Mouse (Mus musculus) embryonic facial prominence, embryonic 10.5 days (tissue): ENCODE measurements around the gene Lix1. TPM values are rescaled to one million over a fixed set of nuclear protein-coding genes. Genes with fewer than 3 reads are reported as not detected.
A peak's percentile ranks its signal among the peaks of the same experiment; 100 is the strongest.
"Not testable (repeated sequence)": the region's sequence is repeated elsewhere in the genome, so short reads cannot be mapped to it uniquely, and the experiment has no call there.

ENCODE experiments used
- DNase-seq: peaks from one replicate; pipeline ENCODE4 v3.0.0-alpha.2; 2017; ENCODE audit warnings: low spot score
- H3K27ac ChIP-seq: fragments of 300-500 bp; sonication (generic); replicated peaks from 2 replicates; pipeline ENCODE4 v1.5.1; 2016; ENCODE audit warnings: mild to moderate bottlenecking
- H3K27me3 ChIP-seq: fragments of 300-500 bp; sonication (generic); replicated peaks from 2 replicates; pipeline ENCODE4 v1.6.1; 2016; ENCODE audit warnings: low read depth, mild to moderate bottlenecking; ENCODE audit not compliant: poor library complexity, severe bottlenecking
- H3K36me3 ChIP-seq: fragments of 300-500 bp; sonication (generic); replicated peaks from 2 replicates; pipeline ENCODE4 v1.6.1; 2016; ENCODE audit warnings: mild to moderate bottlenecking, moderate library complexity
- H3K4me1 ChIP-seq: fragments of 300-500 bp; sonication (generic); 2 replicates; pipeline ENCODE4 v1.6.1; 2016
- H3K4me3 ChIP-seq: fragments of 300-500 bp; sonication (generic); 2 replicates; pipeline ENCODE4 v1.5.1; 2016; ENCODE audit warnings: mild to moderate bottlenecking, moderate library complexity
- H3K9me3 ChIP-seq: fragments of 300-500 bp; sonication (generic); 2 replicates; pipeline ENCODE4 v1.6.1; 2016; ENCODE audit warnings: mild to moderate bottlenecking
- WGBS: fragments of 180-500 bp; shearing (Covaris S2); methylation state at CpG from one replicate; pipeline ENCODE4 v1.1.7; 2016; 5-methylcytosine and 5-hydroxymethylcytosine counted together
- polyA plus RNA-seq: library from polyadenylated mRNA; unstranded; fragments of >200 nt; fragmentation: Nextera tagmentation; extraction: Ambion mirVana; gene quantifications from 2 replicates; pipeline ENCODE4 v1.2.1, GENCODE M21; 2016

Lix1 gene
- polyA plus RNA-seq, 1 experiment from 2014 or later: 83.9 TPM

DNA sequence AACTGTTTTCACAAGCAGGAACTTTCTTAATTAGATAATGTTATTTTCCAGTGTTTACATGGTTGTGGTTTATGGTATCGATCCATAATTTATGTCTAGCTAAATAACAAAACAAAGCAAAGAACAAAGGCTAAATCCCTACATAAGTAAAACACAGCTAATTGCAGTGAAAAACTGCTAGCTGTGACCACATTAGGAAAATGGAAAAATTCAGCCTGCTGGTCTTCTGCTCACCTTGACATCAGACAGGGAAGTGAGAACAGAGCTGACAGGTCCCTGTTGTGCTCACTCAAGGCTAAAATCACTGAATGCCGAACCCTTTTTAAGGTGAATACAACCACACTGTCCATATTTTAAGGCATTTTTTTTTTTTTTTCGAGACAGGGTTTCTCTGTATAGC is 50.1 kb downstream of the Lix1 start:
- DNase-seq: no peak
- Histone ChIP-seq H3K4me1 (peaks cover 25% of the 10 kb centered on the region), H3K36me3 (peaks cover 12% of the 10 kb centered on the region), H3K9me3 (no peaks in the 10 kb centered on the region), H3K27me3 (no peaks in the 10 kb centered on the region), H3K4me3 (no peak overlapping the region), H3K27ac (no peak overlapping the region)
- WGBS: 90% methylated on average over 3 of the region's 3 CpGs

DNA sequence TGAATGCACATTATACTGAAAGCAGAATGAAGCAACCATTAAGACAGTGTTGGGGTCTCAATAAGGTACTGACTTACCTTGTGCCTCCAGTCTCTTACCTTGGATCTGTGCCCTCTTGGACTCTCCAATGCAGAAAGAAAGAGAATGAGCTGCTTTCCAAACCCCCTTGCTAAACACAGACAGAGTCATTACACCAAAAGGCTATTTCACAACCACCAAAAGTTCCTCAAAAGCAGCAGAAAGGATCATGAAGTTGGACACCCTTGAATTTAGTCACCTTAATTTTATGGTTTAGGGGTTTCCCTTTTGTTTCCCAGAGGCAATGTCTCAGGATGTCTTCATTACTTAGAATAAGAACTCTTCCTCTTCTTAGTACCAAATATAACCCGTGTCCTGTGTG is 52.1 kb downstream of the Lix1 start:
- 89% methylated on average over 1 of the region's 1 CpGs for WGBS
- no peaks in the 10 kb centered on the region for H3K9me3 ChIP-seq
- H3K36me3 ChIP-seq: peaks cover 17% of the 10 kb centered on the region
- peaks cover 6% of the 10 kb centered on the region for H3K4me1 ChIP-seq
- DNase-seq: no peak
- H3K27me3 ChIP-seq: no peaks in the 10 kb centered on the region
- H3K4me3 ChIP-seq: no peak overlapping the region
- H3K27ac ChIP-seq: no peak overlapping the region

DNA sequence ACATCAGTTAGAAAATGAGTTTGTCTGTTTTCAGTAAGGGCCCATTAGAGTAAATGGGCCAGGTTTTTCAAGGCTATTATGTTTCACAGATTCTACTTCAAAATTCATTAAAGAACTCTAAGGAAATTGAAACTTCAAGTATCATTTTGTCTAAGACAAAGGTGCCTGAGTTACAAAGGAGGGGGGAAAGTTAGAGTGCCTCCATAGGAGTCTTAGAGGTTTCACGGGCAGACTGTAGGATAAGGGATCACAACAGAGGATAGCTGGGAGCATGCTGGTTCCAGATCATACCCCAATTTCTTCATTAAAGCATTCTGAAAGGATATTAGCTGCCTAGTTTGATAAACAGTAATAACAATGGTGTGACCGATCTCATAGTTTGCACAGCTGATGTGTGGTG is 83.3 kb downstream of the Lix1 start:
- no peak for DNase-seq
- no peak overlapping the region for H3K4me3 ChIP-seq
- H3K9me3 ChIP-seq: no peaks in the 10 kb centered on the region
- H3K27ac ChIP-seq: peak overlapping the region; percentile 71
- 64% methylated on average over 2 of the region's 2 CpGs for WGBS
- H3K27me3 ChIP-seq: no peaks in the 10 kb centered on the region
- peaks cover 35% of the 10 kb centered on the region for H3K4me1 ChIP-seq
- no peaks in the 10 kb centered on the region for H3K36me3 ChIP-seq

DNA sequence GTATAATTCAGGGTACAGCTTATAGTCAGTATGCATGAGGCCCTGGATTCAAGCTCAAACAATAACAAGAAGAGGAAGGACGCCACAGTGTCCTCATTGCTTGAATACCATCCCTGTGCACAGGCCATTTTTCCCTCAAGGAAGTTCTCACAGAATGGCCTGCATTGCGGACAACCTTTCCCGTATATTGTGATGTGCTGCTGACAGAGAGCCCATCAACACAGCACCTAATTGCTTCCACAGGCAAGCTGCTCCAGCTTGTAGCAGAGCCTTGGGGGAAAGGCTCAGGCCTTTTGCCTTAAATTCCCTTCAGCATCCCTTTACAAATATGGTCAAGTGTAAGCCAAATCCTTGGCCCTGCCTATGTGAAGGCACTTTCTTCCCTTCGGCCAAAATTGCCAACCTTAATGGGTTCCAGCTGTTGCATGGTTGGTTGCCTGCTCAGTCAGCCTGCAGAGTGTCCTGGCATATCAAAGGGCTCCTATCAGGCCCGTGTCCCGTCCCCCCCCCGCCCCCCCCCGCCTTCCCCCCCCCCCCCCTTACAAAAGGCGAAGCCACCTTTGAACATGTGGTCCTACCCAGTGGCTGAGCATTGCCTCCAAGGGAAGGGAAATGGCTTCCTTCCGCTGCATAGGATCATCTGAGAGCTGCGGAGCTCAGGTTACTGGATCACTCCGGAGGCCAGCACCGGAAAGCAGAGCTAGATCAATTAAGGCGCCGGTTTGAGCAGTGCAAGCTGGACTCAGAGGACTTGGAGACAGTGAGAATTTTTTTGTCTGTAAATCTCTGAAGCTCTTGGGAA is 88.5 kb downstream of the Lix1 start:
- Histone ChIP-seq H3K4me3 (peak overlapping the region; percentile 21; the same call in 1 of the 2 replicates), H3K27ac (peak overlapping the region; percentile 85), H3K4me1 (peaks cover 47% of the 10 kb centered on the region), H3K9me3 (no peaks in the 10 kb centered on the region), H3K27me3 (no peaks in the 10 kb centered on the region), H3K36me3 (no peaks in the 10 kb centered on the region)
- 23% methylated on average over 12 of the region's 15 CpGs for WGBS
- DNase-seq: peak; percentile 89

DNA sequence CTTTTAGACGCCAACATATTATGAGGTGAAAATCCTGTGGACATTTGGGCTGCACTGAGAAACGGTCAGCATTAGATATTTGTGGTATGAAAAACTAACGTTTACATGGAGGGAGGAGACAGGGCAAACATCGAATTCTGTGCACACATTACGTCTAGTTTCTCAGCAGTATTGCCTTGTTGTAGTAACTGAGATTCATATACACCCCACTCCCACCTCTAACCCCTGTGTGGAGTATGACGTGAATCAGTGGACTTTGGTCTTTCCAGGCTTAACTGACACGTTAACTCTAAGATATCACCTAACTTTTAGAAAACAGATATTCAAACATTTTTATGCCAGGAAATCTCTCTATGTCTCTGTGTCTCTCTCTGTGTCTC is 89.1 kb downstream of the Lix1 start:
- Histone ChIP-seq H3K27ac (peak overlapping the region; percentile 85), H3K9me3 (no peaks in the 10 kb centered on the region), H3K36me3 (no peaks in the 10 kb centered on the region), H3K4me1 (peaks cover 41% of the 10 kb centered on the region), H3K4me3 (peak overlapping the region; percentile 21; the same call in 1 of the 2 replicates), H3K27me3 (no peaks in the 10 kb centered on the region)
- 46% methylated on average over 7 of the region's 7 CpGs for WGBS
- DNase-seq: no peak

DNA sequence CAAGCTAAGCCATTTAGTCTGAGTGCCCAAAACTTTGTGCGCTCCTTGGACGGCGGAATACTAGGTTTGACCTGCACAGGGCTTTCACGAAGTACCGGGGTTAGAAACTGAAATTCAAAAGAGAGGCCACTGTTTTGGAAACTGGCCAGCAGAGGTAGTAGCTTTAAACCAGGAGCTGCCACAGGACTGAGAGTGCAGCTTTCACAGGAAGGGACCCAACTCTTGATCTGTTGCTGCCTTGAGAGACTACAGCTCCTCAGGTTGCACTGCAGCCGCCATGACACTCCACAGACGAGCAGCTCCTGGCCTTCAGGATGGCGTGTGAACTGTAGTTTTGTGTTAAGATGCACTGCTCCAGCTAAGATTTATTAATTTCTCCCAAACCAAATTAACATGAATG is 89.6 kb downstream of the Lix1 start:
- H3K27ac ChIP-seq: peak overlapping the region; percentile 85
- 75% methylated on average over 8 of the region's 8 CpGs for WGBS
- H3K9me3 ChIP-seq: no peaks in the 10 kb centered on the region
- no peaks in the 10 kb centered on the region for H3K36me3 ChIP-seq
- DNase-seq: peak; percentile 32
- peaks cover 37% of the 10 kb centered on the region for H3K4me1 ChIP-seq
- H3K4me3 ChIP-seq: no peak overlapping the region
- no peaks in the 10 kb centered on the region for H3K27me3 ChIP-seq

DNA sequence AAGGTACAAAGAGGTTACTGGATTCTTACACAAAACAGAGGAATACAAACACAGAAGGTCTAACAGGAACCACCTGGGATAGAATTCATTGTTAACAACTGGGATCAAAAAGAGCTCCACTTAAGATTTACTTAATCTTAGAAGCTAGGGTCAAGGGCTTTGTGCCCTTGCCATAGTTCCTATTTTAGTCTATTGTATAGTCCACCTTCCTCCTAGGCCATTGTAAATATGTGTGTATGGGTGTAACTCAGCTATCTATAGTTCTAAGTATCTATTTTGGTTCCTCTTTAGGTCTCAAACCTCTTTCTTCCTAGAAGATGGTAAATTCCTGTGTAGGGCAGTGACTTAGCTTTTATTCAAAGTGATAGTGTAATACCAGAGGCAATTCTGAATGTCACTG is 93.8 kb downstream of the Lix1 start:
- not testable (repeated sequence) for H3K27ac ChIP-seq, DNase-seq, H3K36me3 ChIP-seq

DNA sequence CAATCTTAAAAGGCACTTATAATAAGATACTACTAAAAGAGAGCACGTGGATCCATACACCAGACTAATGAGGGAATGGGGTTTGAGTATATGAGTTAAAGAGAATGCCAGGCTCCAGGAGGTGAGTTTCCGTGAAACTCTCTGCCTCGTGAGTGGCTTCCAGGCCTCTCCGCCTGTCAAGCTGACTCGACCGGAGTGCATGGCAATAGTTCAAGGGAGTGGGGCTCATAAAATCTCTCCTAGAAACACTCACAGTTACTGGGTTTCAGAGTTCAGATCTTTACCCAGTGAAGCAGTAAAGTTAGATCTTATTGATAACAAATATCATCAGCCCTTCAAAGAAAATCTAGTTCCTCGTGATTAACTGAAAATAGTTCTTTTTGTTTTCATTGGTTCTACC is 94.3 kb downstream of the Lix1 start:
- no peak for DNase-seq
- Histone ChIP-seq H3K4me3 (no peak overlapping the region), H3K27me3 (no peaks in the 10 kb centered on the region), H3K9me3 (no peaks in the 10 kb centered on the region), H3K4me1 (peaks cover 23% of the 10 kb centered on the region), H3K36me3 (no peaks in the 10 kb centered on the region), H3K27ac (no peak overlapping the region)
- WGBS: 92% methylated on average over 7 of the region's 7 CpGs

More for the DNA sequence above, 93.8 kb downstream of the Lix1 start:
- not testable (repeated sequence) for H3K9me3 ChIP-seq, H3K4me3 ChIP-seq, H3K27me3 ChIP-seq
- H3K4me1 ChIP-seq: peaks cover 26% of the 10 kb centered on the region

DNA sequence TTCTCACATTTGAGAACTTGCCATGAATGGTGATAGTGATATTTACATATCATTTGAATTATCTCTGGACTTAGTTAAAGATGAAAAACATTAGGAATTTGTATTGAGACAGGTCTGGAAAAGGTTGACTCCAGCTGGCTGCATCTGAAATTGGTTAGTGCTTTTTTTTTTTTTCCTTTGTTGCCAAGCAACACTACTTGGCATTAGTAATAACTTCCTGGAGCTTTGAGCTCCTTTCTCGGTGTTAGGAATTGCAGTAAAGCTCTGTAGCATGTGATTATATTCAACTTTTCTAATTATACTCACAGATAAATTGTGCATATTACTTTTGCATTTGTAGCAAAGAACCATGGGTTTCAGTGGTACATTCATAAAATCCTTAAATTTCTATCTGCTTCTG is 96.4 kb downstream of the Lix1 start:
- peak; percentile 23 for DNase-seq
- 39% methylated on average over 1 of the region's 1 CpGs for WGBS
- no peaks in the 10 kb centered on the region for H3K27me3 ChIP-seq
- peak overlapping the region; percentile 69; the same call in 1 of the 2 replicates for H3K27ac ChIP-seq
- peaks cover 11% of the 10 kb centered on the region; the same call in 1 of the 2 replicates for H3K4me1 ChIP-seq
- no peaks in the 10 kb centered on the region for H3K36me3 ChIP-seq
- no peaks in the 10 kb centered on the region for H3K9me3 ChIP-seq
- no peak overlapping the region for H3K4me3 ChIP-seq

DNA sequence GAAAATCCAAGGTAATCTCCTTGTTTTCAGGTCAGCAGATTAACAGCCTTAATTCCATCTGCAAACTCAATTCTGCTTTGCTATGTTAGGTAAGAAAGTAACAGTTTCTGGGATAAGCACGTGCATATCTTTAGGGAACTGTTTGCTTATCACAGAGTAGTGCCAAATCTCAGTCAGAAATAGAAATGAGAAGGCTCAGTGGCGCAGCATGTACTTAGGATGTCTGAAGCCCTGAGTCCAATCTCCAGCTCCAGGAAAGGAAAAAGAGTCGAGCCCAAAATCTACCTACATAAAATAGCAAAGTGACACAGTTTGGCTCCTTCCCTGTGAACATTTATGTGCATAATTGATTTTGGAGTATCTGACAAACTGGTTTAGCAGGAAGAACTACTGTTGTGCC is 96.8 kb downstream of the Lix1 start:
- Histone ChIP-seq H3K36me3 (no peaks in the 10 kb centered on the region), H3K27ac (peak overlapping the region; percentile 69), H3K4me1 (peaks cover 11% of the 10 kb centered on the region; the same call in 1 of the 2 replicates), H3K27me3 (no peaks in the 10 kb centered on the region), H3K4me3 (no peak overlapping the region), H3K9me3 (no peaks in the 10 kb centered on the region)
- DNase-seq: no peak
- 73% methylated on average over 3 of the region's 3 CpGs for WGBS

DNA sequence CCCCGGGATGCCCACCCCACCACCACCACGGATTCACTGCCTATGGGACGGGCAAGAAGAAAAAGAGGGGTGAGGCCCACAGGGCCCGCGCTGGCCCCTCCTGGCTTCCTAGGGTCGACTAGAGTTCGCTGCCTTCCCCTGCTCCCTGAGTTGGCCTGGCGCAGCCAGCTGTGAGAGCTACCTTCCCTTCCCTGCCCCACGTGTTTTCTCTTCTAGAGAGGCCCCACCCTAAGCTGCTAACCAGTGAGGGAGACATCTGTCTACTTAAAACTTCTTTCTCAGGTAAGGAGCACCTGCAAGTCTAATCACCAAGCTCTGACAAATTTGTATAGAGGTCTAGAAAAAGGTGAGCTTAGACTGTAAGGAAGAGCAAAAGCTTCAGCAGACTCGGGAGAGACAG is 104.2 kb downstream of the Lix1 start:
- no peaks in the 10 kb centered on the region for H3K4me1 ChIP-seq
- H3K4me3 ChIP-seq: no peak overlapping the region
- DNase-seq: no peak
- 0 out of 2 replicates have a peak overlapping the region, but pooled peaks have one; percentile 11 for H3K27ac ChIP-seq
- H3K36me3 ChIP-seq: no peaks in the 10 kb centered on the region
- WGBS: 90% methylated on average over 10 of the region's 10 CpGs
- H3K27me3 ChIP-seq: no peaks in the 10 kb centered on the region
- peaks cover 4% of the 10 kb centered on the region; the same call in 1 of the 2 replicates for H3K9me3 ChIP-seq
